Mouse (Mus musculus) urinary bladder, postnatal 10 days (tissue): ENCODE data around the gene Bhlha15.

Experiments
- DNase-seq: peaks from one replicate; pipeline ENCODE4 v3.0.0; 2022; ENCODE audit warnings: low spot score

Gene Bhlha15

DNA sequence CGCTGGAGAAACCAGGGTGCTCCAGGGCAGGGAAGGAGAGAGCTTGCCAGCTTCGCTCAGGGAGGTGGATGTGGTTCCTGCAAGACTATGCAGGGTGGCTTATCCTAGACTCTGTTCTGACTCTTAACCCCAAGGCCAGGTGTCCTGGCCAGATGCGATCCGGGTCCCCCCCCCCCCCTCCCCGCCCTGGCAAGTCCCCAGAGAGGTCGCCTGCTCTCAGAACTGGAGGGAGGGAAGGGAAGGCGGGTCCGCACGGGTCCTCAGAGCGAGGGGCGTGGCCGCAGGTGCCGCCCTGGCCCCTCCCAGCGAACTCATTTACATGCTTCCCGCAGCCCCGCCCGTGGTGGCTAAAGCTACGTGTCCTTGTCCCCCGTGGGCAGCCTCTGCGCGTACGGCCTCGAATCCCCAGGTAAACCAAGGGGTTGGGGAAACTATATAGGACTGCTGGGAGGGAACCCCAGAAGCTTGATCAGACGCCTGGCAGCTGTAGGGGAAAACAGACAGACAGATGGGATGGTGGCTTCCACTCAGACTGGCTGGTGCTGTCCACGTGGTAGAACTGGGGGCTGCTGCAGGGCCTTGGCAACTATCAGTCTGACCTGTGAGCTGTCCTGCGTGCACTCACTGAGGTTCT lies at the start of gene Bhlha15:
Gene Bhlha15, plus strand, starts transcription at position 337 of the 634 bp plus-strand sequence.
- no peak for DNase-seq

GRCm38 (mm10) chr5:144143531-144143930 lies 46.6 kb upstream of the Bhlha15 start:
- no peak for DNase-seq

GRCm38 (mm10) chr5:144146898-144147297 lies 43.2 kb upstream of the Bhlha15 start:
- DNase-seq, result no peak

- no peak for DNase-seq
Measured at GRCm38 (mm10) chr5:144149530-144149929, 40.6 kb upstream of the Bhlha15 start.

- no peak for DNase-seq
Measured at GRCm38 (mm10) chr5:144151270-144151669, 38.8 kb upstream of the Bhlha15 start.

DNA sequence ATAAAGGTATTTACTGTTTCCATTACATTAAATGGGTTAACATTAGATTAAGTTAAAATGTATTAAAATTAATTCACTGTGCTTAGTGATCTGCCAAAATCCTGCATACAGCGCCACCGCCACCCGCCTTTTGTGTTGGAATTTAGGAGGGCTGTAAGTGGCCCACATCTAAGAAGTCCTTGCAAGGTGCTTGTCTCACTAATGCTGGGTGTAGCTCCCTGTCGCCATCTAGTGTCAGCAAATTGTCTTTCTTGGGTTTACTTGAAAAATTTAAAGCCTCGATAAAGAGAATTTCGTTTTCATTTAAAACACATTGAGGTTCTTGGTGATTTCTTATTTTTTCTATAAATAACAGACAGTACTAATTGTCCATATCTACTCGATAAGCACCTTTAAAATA lies 35.6 kb upstream of the Bhlha15 start:
- DNase-seq, result no peak

DNA sequence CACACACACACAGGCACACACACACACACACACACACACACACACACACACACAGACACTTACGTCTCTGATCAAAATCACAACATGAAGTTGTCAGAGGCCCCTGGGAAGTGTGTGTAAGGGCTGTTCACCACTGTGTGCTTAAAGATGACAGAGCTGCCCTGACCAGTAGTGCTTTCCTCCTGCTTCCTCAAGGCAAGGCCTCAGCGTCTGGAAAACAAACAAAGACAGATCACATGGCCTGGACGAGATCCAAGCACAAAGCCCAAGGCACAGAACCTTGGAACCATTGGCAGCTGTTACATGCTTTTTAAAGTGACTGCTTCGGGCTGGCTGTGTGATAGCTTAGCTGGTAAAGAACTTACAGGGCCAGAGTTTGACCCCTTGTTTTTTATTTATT lies 31.5 kb upstream of the Bhlha15 start:
- no peak for DNase-seq

- DNase-seq, result no peak
Measured at GRCm38 (mm10) chr5:144159137-144159536, 30.9 kb upstream of the Bhlha15 start.

GRCm38 (mm10) chr5:144162080-144162812 lies 27.8 kb upstream of the Bhlha15 start:
- DNase-seq, result no peak

DNA sequence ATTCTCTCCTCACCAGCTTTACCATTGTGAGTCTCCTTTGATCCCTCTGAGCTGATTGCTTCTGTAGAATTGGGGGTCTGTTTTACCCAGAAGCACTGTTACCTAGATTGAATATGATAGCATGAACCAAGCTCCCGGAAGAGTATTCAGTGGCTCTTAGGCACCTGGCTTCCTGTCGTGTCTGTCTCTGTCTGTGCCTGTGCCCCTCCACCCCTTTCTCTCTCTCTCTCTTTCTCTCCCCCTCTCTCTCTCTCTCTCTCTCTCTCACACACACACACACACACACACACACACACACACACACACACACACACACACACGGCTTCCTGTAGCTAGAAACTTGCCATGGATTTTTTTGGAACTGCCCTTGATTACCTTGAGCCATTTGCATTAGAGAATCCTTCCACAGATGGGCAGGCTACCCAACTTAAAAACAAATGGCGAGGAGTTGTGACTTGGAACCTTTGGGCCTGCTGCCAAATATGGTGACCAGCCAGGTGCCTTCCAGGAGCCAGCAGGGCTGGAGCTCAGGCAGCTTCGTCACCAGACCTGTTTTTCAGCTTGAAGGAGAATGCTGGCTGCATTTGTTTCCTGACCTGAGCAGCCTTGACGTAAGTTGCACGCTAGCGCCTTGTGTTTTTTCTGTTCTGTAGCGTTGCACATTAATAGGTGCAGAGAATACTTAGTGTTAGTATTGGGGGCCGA lies 27.1 kb upstream of the Bhlha15 start:
- DNase-seq, result no peak

DNA sequence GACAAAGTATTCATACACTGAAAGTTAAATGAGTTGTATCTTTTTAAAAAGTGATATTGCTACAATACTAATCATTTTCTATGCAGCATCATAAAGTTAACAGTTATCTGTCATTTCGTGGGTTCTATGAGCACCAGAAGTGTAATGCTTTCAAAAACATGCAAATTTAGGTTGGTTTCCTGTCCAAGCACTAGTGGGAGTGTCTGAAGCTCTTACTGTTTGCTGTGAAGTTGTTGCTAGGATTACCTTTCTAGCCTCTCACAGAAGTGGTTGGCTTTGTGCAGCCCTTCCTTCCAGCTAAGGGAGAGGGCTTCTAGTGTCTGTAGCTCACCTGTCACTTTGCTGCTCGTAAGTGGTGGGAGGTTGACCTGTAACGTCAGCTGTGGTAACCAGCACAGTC lies 24.3 kb upstream of the Bhlha15 start:
- DNase-seq, result no peak

- DNase-seq, result no peak
Measured at GRCm38 (mm10) chr5:144169275-144169975, 20.7 kb upstream of the Bhlha15 start.

DNA sequence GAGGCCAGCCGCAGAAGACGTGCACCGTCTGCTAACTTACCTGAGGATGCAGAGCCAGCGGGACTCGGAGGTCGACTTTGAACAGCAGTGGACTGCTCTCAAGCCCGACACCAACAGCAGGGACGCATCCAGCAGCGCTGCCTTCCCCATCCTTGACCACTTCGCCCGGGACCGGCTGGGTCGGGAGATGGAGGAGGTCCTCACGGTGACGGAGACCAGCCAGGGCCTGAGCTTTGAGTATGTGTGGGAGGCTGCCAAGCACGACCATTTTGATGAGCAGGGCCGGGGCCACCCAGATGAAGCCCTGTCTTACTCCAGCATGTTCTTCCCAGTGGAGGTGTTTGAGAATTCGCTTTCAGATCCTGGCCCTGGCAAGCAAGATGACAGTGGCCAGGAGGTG lies 16.4 kb upstream of the Bhlha15 start:
- no peak for DNase-seq

- DNase-seq, result no peak
Measured at GRCm38 (mm10) chr5:144178216-144178615, 11.9 kb upstream of the Bhlha15 start.

- DNase-seq, result no peak
Measured at GRCm38 (mm10) chr5:144181249-144181648, 8.8 kb upstream of the Bhlha15 start.

GRCm38 (mm10) chr5:144182542-144183247 lies 7.4 kb upstream of the Bhlha15 start:
- DNase-seq, result no peak

DNA sequence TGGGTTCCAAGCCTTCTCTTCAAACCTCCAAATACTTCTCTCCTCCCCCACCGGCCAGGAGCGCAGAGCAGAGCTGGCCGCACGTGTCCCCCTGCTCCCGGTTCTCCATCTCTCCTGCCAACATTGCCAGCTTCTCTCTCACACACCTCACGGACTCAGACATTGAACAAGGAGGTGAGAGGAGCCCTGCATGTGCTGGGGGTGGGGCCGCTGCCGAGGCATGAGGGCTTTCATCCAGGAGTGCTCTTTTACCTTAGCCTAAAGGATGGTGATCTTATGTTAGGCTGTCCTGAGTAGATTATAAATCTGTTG lies 6.9 kb upstream of the Bhlha15 start:
- no peak for DNase-seq

DNA sequence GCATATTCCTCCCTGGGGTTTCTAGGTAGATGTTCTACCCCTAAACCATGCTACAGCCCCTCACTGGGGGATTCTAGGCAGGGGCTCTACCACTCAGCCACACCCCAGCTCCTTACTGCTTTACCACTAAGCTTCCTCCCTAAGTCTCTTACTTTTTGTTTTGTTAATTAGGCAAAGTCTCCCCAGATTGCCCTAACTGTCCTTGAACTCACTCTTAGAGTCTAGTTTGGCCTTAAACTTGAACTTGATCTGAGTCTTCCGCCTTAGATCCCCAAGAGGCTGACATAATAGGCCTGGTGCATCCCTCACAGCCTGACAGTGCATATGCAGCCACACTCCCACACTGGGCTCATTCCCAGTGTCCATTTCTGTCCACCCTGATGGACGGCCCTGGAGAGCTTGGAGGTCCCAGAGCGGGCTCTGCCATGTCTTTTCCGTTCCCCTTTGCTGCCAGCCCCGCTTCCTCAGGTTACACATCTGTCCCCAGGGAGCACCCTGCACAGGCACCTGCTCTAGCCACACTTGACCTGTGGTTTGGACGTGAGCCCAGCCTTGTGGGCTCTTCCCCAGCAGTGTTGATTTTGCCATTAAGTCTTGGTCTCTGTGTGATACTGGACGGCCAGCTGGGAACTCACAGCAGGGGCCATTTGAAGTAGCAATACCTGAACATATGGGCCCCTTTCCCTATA lies 6.3 kb upstream of the Bhlha15 start:
- DNase-seq, result no peak

- no peak for DNase-seq
Measured at GRCm38 (mm10) chr5:144184350-144185045, 5.6 kb upstream of the Bhlha15 start.

DNA sequence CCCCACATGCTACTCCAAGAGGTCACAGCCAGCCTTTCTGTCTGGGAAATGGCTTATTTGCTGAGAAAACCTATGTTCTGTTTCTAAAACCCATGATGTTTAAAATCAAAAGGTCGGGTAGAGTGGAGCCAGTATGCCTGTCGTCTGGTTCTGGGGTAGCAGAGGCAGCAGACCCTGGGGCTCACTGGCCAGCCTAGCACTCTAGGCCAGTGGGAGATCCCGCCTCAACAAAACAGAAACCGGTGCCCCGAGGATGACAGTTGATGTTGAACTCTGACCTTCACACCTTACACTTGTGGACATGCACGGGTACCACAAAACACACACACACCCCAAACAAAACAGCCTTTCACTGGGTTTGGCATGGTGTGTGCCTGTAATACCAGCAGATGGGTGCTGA lies 1.7 kb upstream of the Bhlha15 start:
- DNase-seq, result no peak

- no peak for DNase-seq
Measured at GRCm38 (mm10) chr5:144189327-144189726, 759 bp upstream of the Bhlha15 start.
